Mouse (Mus musculus): Measurements from ENCODE around the gene Rab11fip3.

GRCm38 (mm10) chr17:26087059-26087564, 17.8 kb upstream of the Rab11fip3 start:
- TF ChIP-seq POLR2A (IDR thresholded peaks at IDR 0.05; ENCODE audit: extremely low read depth, insufficient read depth, low read length) (no peak), CTCF (IDR thresholded peaks at IDR 0.05; ENCODE audit: extremely low read depth, insufficient read depth, low read length) (no peak)

All from cortical plate, adult 2 months (tissue).